Mouse (Mus musculus): ENCODE measurements around the gene Dlk2. TPM values are rescaled to one million over a fixed set of nuclear protein-coding genes. Genes with fewer than 3 reads are reported as not detected.
A peak's percentile ranks its signal among the peaks of the same experiment; 100 is the strongest.

Gene Dlk2
- polyA plus RNA-seq, 2 experiments = 10.1 to 20.8 TPM

- DNase-seq (ENCODE audit: low spot score) (peak; percentile 83), ATAC-seq (ENCODE audit: low FRiP score, low read depth) (peak; percentile 77)
- Histone ChIP-seq H3K4me3 (replicated peaks; ENCODE audit: low read length) (peak overlapping the region; percentile 56), H3K36me3 (ENCODE audit: control insufficient read depth, insufficient read depth, low read length) (no peaks in the 10 kb centered on the region; the same call in 1 of the 2 replicates), H3K4me2 (replicated peaks; ENCODE audit: low read depth, low read length, severe bottlenecking) (peak overlapping the region; percentile 95), H3K27me3 (ENCODE audit: control insufficient read depth, insufficient read depth, low read length) (peaks cover 27% of the 10 kb centered on the region), H3K27ac (replicated peaks; ENCODE audit: low read depth, low read length) (no peak overlapping the region), H3K9me3 (ENCODE audit: control insufficient read depth, low read length) (no peaks in the 10 kb centered on the region), H3K9ac (ENCODE audit: low read depth, low read length, severe bottlenecking) (peak overlapping the region; percentile 59), H3K4me1 (ENCODE audit: control insufficient read depth, insufficient read depth, low read length) (no peaks in the 10 kb centered on the region)
- no peak for TF ChIP-seq POLR2A (IDR thresholded peaks at IDR 0.05; ENCODE audit: borderline replicate concordance, extremely low read depth, insufficient read depth, insufficient read length)
- under 1% methylated on average over 43 of the region's 48 CpGs for WGBS
Observed at GRCm38 (mm10) chr17:46298220-46298913, 1.1 kb downstream of the Dlk2 start.

- ATAC-seq (ENCODE audit: low FRiP score, low read depth) = no peak
- Histone ChIP-seq H3K36me3 (ENCODE audit: control insufficient read depth, insufficient read depth, low read length) (peaks cover 5% of the 10 kb centered on the region), H3K27ac (replicated peaks; ENCODE audit: low read depth, low read length) (no peak overlapping the region), H3K4me3 (replicated peaks; ENCODE audit: low read length) (no peak overlapping the region), H3K4me2 (replicated peaks; ENCODE audit: low read depth, low read length, severe bottlenecking) (no peak overlapping the region), H3K9me3 (ENCODE audit: control insufficient read depth, low read length) (no peaks in the 10 kb centered on the region), H3K27me3 (ENCODE audit: control insufficient read depth, insufficient read depth, low read length) (peaks cover 19% of the 10 kb centered on the region), H3K9ac (ENCODE audit: low read depth, low read length, severe bottlenecking) (no peak overlapping the region), H3K4me1 (ENCODE audit: control insufficient read depth, insufficient read depth, low read length) (no peaks in the 10 kb centered on the region)
- no peak for TF ChIP-seq POLR2A (IDR thresholded peaks at IDR 0.05; ENCODE audit: borderline replicate concordance, extremely low read depth, insufficient read depth, insufficient read length)
- WGBS = 72% methylated on average over 12 of the region's 12 CpGs
- DNase-seq (ENCODE audit: low spot score) = no peak
Observed at GRCm38 (mm10) chr17:46301892-46302291, 4.7 kb downstream of the Dlk2 start.

GRCm38 (mm10) chr17:46304184-46304583 is 7.0 kb downstream of the Dlk2 start:
- Histone ChIP-seq H3K4me3 (replicated peaks; ENCODE audit: low read length) (no peak overlapping the region), H3K36me3 (ENCODE audit: control insufficient read depth, insufficient read depth, low read length) (peaks cover 5% of the 10 kb centered on the region), H3K4me2 (replicated peaks; ENCODE audit: low read depth, low read length, severe bottlenecking) (no peak overlapping the region), H3K27ac (replicated peaks; ENCODE audit: low read depth, low read length) (no peak overlapping the region), H3K4me1 (ENCODE audit: control insufficient read depth, insufficient read depth, low read length) (no peaks in the 10 kb centered on the region), H3K9me3 (ENCODE audit: control insufficient read depth, low read length) (no peaks in the 10 kb centered on the region), H3K27me3 (ENCODE audit: control insufficient read depth, insufficient read depth, low read length) (0 out of 2 replicates have a peak, but pooled peaks cover 2% of the 10 kb centered on the region), H3K9ac (ENCODE audit: low read depth, low read length, severe bottlenecking) (no peak overlapping the region)
- TF ChIP-seq POLR2A (IDR thresholded peaks at IDR 0.05; ENCODE audit: borderline replicate concordance, extremely low read depth, insufficient read depth, insufficient read length) = no peak
- ATAC-seq (ENCODE audit: low FRiP score, low read depth) (no peak), DNase-seq (ENCODE audit: low spot score) (no peak)
- WGBS = 88% methylated on average over 9 of the region's 9 CpGs

- Histone ChIP-seq H3K4me2 (replicated peaks; ENCODE audit: low read depth, low read length, severe bottlenecking) (no peak overlapping the region), H3K9me3 (ENCODE audit: control insufficient read depth, low read length) (no peaks in the 10 kb centered on the region), H3K36me3 (ENCODE audit: control insufficient read depth, insufficient read depth, low read length) (peaks cover 8% of the 10 kb centered on the region), H3K9ac (ENCODE audit: low read depth, low read length, severe bottlenecking) (no peak overlapping the region), H3K27ac (replicated peaks; ENCODE audit: low read depth, low read length) (no peak overlapping the region), H3K4me3 (replicated peaks; ENCODE audit: low read length) (no peak overlapping the region), H3K27me3 (ENCODE audit: control insufficient read depth, insufficient read depth, low read length) (no peaks in the 10 kb centered on the region), H3K4me1 (ENCODE audit: control insufficient read depth, insufficient read depth, low read length) (no peaks in the 10 kb centered on the region)
- no peak for DNase-seq (ENCODE audit: low spot score)
- 90% methylated on average over 15 of the region's 15 CpGs for WGBS
- no peak for TF ChIP-seq POLR2A (IDR thresholded peaks at IDR 0.05; ENCODE audit: borderline replicate concordance, extremely low read depth, insufficient read depth, insufficient read length)
- no peak for ATAC-seq (ENCODE audit: low FRiP score, low read depth)
Observed at GRCm38 (mm10) chr17:46306956-46307355, 9.7 kb downstream of the Dlk2 start.

GRCm38 (mm10) chr17:46309835-46310234 is 12.6 kb downstream of the Dlk2 start:
- H3K4me2 ChIP-seq (replicated peaks; ENCODE audit: low read depth, low read length, severe bottlenecking) = no peak overlapping the region
- 79% methylated on average over 12 of the region's 12 CpGs for WGBS
- no peaks in the 10 kb centered on the region for H3K27me3 ChIP-seq (ENCODE audit: control insufficient read depth, insufficient read depth, low read length)
- no peak for ATAC-seq (ENCODE audit: low FRiP score, low read depth)
- TF ChIP-seq POLR2A (IDR thresholded peaks at IDR 0.05; ENCODE audit: borderline replicate concordance, extremely low read depth, insufficient read depth, insufficient read length) = no peak
- no peak overlapping the region for H3K4me3 ChIP-seq (replicated peaks; ENCODE audit: low read length)
- no peaks in the 10 kb centered on the region for H3K4me1 ChIP-seq (ENCODE audit: control insufficient read depth, insufficient read depth, low read length)
- H3K36me3 ChIP-seq (ENCODE audit: control insufficient read depth, insufficient read depth, low read length) = peaks cover 8% of the 10 kb centered on the region
- DNase-seq (ENCODE audit: low spot score) = no peak
- H3K9ac ChIP-seq (ENCODE audit: low read depth, low read length, severe bottlenecking) = no peak overlapping the region
- no peak overlapping the region for H3K27ac ChIP-seq (replicated peaks; ENCODE audit: low read depth, low read length)
- H3K9me3 ChIP-seq (ENCODE audit: control insufficient read depth, low read length) = no peaks in the 10 kb centered on the region
